Mouse (Mus musculus) left cerebral cortex, adult 18-20 months (tissue): ENCODE results near the gene Syt6. TPM values are rescaled to one million over a fixed set of nuclear protein-coding genes. Genes with fewer than 3 reads are reported as not detected.

Experiments
- DNase-seq, 2 experiments: peaks; one replicate each; pipeline ENCODE4 v3.0.0; 2021 to 2022; ENCODE audit warnings: low spot score in 2 of 2, mixed read lengths in 1 of 2
- long read RNA-seq, 2 experiments: library from polyadenylated mRNA; stranded (forward); transcript quantifications; one replicate each; pipeline ENCODE4 v2.0.0; 2021
- total RNA-seq, 2 experiments: library from RNA; stranded (reverse); gene quantifications; 2 replicates each; pipeline ENCODE4 v1.2.3; 2021

The Syt6 gene
- 10 to 100 TPM; 15.6 to 17.8 TPM for total RNA-seq
- long read RNA-seq, experiment 1, full-length matches to known transcripts, result 6 of 15 reads
- long read RNA-seq, experiment 1, partial matches to known transcripts, result 2 of 15 reads
- long read RNA-seq, experiment 1, other reads (novel, unspliced or antisense), result 7 of 15 reads
- long read RNA-seq, experiment 2, full-length matches to known transcripts, result 4 of 5 reads
- long read RNA-seq, experiment 2, partial matches to known transcripts, result 0 of 5 reads
- long read RNA-seq, experiment 2, other reads (novel, unspliced or antisense), result 1 of 5 reads

- DNase-seq, result no peak
These were observed at the start of gene Syt6 for GRCm38 (mm10) chr3:103575156-103575892. Syt6 (plus strand) TSS chr3:103575231.

- no peak for DNase-seq
These were observed 48.8 kb upstream of the Syt6 start for GRCm38 (mm10) chr3:103526201-103526704.

DNA sequence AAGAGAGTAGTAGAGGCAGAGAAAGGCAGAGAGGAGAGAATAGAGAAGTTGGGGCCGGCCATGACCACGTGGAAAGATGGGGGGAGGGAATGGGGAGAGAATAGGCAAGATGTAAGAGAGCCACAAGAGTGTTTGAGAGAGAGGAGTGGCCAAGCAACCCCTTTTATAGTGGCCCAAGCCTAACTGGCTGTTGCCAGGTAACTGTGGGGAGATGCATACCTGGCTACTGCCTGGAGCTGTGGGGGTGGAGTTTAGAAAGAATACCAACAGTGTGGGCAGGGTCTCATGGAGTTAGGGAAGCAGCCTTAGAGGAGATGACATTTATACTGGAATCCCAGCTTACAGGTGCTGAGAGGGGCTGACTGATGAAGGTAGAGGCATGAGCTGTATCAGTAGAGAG lies 48.2 kb upstream of the Syt6 start:
- no peak for DNase-seq

DNA sequence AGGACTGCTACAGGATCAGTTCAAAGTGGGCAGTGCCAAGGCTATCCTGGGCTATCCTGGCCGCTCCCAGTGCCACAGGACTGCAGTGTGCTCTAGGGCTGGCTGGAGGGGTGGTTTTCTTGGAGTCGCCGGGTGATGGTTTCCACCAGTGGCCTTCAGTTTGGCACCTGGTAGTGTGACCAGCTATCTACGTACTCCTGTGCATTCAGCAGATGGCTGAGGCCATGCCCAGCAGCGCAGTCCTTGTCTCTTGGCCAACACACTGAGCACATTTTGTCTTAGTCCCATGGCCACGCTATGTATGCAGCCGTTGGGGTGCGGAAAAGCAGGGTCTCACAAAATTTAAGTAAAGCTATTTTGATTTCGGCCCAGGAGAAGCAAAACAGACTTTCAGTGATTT lies 41.0 kb upstream of the Syt6 start:
- DNase-seq, result no peak

DNA sequence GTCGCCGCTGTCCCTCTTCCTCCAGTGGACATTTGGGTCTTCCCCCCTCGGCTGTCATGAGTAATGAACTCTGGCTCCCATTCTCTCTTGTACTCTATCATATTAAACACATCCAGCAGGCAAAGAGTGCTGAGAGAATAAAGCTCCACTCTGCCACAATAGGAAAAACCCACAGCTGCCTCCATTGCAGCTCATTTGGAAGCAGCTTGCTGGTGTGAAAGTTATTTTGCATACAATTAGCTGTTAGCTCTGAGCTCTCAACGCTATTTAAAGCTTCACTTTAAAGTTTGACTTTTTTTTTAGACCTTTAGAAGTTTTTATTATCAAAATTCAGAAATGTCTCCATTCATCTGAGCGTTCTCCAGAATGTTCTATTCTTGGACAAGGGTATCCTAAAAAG lies 39.8 kb upstream of the Syt6 start:
- DNase-seq, result no peak

DNA sequence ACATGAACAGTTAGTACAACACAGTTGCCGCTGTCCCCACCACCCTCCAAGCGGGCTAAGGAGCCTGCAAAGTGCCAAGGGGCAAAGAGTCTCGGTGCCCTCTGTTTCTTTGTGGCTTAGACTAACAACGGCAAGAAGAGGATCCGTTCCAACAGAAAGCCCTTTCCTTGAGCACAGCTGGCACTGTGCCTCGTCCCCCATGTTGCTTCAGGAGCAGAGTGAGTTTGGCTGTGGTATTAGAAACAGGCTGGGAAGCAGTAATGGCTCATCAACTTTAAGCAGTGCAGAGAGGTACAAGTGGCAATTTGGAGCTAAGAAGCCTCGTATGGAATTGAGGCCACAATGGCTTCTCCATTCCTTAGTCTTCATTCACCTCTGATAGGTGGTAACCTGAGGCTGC lies 35.9 kb upstream of the Syt6 start:
- no peak for DNase-seq

DNA sequence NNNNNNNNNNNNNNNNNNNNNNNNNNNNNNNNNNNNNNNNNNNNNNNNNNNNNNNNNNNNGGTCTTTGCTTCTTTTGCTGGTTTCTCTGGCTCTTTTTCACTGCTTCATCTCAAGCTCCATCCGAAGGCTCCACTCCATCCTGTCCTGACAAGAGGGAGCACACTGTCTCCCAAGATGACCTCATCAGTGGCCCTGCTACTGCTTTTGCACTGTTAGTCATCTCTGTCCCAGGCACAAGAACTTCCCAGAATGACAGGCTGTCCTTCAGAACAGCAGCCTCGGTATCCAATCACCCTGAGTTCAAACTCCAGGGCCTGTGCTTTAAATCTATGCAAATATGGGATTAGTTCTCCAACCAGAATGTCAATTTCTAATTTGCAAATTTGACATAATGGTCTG lies 28.9 kb upstream of the Syt6 start:
- DNase-seq, result no peak

GRCm38 (mm10) chr3:103546626-103547025 lies 28.4 kb upstream of the Syt6 start:
- no peak for DNase-seq

GRCm38 (mm10) chr3:103550236-103550635 lies 24.8 kb upstream of the Syt6 start:
- no peak for DNase-seq

DNA sequence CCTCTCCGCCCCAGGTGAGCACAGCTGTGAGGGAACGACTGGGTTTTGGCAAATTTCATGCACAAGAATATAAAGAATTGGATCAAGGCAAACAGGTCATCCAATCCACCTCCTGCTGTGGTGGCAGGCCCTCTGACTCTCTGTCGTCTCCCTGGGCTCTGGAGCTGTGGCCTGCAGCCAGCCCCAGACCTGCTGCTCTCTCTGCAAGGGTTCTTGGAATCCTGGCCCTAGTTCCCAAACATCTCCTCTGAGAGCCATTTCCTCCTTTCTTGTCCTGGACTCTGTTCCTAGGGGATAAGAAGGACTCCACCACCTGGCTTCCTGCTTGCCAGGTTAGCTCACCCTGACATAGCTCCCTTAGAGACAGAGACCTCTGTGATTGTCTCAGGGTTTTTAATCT lies 7.8 kb upstream of the Syt6 start:
- DNase-seq, result no peak

GRCm38 (mm10) chr3:103572526-103572925 lies 2.5 kb upstream of the Syt6 start:
- DNase-seq, result no peak

GRCm38 (mm10) chr3:103573106-103573790 lies 1.8 kb upstream of the Syt6 start:
- no peak for DNase-seq

DNA sequence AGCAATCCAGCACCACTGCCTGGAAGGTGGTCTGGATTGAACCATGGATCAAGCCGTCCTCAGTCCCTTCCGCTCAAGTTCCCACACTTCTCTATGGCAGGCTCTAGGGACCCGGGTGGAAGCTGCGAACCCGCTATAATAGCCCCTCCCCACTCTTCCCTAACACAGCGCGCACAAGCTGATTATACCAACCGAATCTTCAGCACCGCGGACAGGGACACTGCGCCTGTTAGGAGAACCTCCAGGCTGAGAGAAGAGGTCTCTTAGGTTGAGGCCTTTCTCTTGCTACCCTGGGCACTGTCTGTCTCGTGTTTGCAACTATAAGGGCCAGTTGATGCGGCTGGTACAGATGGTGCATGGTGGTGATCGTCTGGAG lies 1.3 kb upstream of the Syt6 start:
- DNase-seq, result no peak

DNA sequence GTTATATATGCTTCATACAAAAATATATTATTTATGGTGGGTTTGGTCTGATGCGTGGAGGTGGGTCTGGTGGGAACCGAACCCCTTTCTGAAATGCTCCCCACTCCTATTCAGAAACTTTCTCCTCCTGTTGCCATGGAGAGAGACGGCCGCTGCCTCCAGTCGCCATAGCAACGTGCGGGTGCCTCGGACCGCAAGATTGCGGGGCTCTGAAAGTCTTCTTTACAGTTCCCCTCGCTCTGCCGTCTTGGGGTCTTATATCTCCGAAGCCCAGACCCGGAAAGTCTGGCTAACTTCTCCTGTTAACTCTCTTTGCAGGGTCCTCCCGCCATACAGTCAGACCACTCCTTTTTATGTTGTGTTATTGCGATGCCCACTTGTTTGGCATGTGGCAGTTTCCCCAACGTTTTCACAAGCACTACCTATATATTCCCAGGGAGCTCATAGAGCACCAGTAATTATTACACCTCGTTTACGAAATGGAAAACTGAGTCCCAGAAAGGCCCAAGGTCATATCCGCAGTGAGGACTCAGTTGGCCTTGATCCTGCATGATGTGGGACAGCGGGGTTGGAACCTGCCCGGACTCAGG lies 370 bp upstream of the Syt6 start:
- DNase-seq, result peak in 1 of 2 experiments; percentile 33

GRCm38 (mm10) chr3:103575893-103576641 lies 1.0 kb downstream of the Syt6 start:
- DNase-seq, result no peak

GRCm38 (mm10) chr3:103587136-103587535 lies 12.1 kb downstream of the Syt6 start:
- DNase-seq, result no peak

DNA sequence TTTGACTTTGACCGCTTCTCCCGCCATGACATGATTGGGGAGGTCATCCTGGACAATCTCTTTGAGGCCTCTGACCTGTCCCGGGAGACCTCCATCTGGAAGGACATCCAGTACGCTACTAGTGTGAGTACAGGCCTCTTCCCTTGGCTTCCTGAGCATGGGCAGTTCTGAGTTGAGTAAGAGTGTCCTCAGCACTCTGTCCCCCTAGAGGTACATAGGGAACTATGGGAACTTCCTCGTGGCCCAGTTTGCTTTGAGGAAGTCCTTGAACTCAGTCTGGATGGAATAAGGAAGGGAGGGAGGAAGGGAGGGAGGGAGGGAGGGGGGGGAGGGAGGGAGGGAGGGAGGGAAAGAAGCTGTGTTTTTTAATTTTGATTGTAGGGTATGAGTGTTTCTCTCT lies 12.6 kb downstream of the Syt6 start:
- no peak for DNase-seq

- DNase-seq, result no peak
These were observed 14.6 kb downstream of the Syt6 start for GRCm38 (mm10) chr3:103589636-103590035.

- no peak for DNase-seq
These were observed 17.6 kb downstream of the Syt6 start for GRCm38 (mm10) chr3:103592636-103593035.

DNA sequence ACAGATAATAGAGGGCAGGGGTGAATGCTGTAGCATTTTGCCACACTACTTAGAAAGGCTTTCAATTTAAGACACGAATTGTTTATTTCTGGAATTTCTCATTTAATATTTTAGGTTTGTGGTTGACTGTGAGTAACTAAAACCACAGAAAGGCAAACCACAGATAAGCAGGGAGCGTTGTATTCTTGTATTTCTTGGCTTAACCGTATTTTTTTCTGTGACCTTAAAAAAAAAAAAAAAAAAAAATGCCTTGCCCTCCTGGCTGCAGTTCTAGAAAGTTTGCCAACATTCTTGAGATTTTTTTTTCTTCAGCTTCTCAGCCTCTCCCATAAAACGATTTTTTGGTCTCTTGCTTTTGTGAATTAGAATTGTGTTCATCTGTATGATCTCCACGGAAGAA lies 18.6 kb downstream of the Syt6 start:
- no peak for DNase-seq

- DNase-seq, result no peak
These were observed 20.3 kb downstream of the Syt6 start for GRCm38 (mm10) chr3:103595271-103595810.
